Mouse (Mus musculus): ENCODE measurements around the gene A130010J15Rik. TPM values are rescaled to one million over a fixed set of nuclear protein-coding genes. Genes with fewer than 3 reads are reported as not detected.
A peak's percentile ranks its signal among the peaks of the same experiment; 100 is the strongest.

The A130010J15Rik gene
- total RNA-seq, 1 experiment from 2014 or later = 15.4 TPM

DNA sequence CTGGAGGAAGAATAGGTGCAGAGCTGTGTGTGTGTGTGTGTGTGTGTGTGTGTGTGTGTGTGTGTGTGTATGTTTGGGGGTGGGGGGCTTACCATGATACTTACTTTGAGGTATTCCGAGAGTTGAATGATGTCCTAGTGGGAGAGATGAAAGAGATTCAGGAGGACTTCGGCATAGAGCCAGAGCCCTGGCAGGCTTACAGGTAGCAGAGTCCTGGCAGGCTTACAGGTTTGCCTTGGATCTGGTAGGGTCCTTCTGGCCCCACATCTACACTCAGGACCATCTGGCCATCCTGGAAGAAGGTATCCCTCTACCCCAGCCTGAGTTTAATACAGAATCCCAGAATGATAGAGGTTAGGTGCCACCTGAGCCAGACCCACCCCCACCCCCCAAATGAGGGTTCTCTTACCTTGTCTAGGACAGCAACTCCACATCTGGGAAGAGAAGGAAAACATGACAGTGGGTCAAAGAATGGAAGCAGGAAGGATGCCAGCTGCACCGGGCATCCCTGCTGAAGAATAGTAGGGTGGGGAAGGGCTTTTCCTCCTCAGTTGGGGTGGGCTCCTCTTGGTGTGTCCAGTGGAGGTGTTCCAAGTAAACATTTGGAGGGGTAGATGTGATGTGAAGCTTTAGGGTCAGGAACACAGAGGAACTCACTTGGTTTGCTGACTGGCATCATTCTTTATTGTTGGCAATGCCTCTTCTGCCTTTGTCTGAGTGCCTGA lies 26.7 kb downstream of the A130010J15Rik start:
- ATAC-seq (replicated peaks; ENCODE audit: insufficient number of reproducible peaks, low FRiP score, low TSS enrichment, poor library complexity, severe bottlenecking) = no peak

DNA sequence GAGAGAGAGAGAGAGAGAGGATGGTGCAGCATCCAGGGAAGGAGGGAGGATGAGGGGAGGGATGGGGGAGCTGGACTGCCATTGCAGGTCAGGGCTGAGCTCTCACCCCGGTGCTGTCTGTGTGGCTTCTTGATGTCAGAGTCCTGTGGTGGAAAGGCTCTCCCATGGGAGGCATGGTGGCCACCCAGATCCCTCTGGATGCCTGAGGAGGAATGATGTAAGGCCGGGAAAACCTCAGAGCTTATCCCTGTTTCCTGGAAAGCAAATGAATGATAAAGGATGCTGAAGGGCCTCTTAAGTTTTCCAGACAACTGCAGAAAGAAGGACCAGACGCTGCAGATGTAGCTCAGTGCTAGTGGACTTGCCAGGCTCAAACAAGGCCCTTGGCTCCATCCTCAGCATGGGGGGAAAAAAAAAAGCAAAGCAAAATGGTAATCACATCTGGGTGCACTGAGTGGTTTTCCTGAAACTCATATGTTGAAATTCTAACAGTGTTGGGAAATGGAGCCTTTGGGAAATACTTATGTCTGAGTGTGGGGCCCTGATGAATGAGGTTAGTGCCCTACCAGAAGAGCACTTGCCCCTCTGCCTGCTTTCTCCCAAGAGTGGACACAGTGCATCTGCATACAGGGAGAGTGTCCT lies 27.4 kb downstream of the A130010J15Rik start:
- no peak for ATAC-seq (replicated peaks; ENCODE audit: insufficient number of reproducible peaks, low FRiP score, low TSS enrichment, poor library complexity, severe bottlenecking)

- no peak for ATAC-seq (replicated peaks; ENCODE audit: insufficient number of reproducible peaks, low FRiP score, low TSS enrichment, poor library complexity, severe bottlenecking)
Measured at GRCm38 (mm10) chr1:193197494-193198205, 29.8 kb downstream of the A130010J15Rik start.

DNA sequence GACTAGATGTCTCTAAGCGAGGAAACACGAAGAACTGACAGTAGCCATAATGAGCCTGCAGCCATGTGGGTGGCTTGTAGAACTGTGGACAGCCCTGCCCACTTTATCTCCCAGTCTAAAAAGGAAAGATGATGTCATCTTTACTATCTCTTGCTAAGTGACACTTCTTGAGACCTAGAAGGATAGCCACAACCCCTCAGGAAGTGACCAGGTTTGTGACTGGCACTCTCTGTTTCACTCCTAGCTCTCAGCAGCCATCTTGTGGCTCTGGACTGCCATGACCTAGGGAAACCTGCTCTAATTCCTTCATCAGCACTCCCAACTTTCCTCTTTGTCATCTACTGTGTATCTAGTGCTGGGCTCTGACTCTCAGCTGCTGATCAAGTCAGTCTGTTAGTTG lies 30.5 kb downstream of the A130010J15Rik start:
- 0 out of 2 replicates have a peak, but pooled peaks have one; percentile 6 for ATAC-seq (replicated peaks; ENCODE audit: insufficient number of reproducible peaks, low FRiP score, low TSS enrichment, poor library complexity, severe bottlenecking)

DNA sequence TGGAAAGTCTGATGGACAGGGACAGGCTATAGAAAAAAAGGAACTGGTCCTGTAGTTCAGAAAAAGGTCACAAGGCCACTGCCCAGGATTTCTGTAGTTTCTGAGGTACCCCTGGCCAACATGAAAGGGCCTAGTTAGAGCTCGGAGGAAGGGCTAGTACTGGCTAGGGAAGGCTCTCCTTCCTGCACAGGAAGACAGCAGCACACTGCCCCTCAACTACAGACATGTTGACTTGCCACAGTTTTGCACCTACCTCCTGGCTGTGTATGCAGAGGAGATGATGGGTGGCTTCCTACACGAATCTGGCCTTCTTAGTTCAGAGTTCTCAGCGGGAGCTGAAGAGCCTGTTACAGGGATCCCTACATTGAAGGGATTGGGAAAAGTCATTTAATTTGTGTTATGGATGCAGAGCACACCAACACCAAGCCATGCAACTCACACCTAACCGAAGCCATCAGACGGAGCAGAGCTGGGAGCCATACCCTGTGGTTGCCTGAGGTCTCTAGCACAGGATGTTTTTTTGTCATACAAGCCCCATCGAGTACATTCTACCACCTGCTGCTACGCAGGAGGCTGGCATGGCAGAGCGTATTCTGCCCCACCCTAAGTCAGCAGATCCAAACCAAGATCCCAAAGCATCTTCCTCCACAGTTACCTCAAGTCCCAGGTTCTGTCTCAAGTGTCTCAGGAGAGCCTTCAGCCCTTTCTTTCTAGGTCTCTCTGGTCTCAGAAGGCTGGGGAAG lies 33.0 kb downstream of the A130010J15Rik start:
- peak; percentile 24 for ATAC-seq (replicated peaks; ENCODE audit: insufficient number of reproducible peaks, low FRiP score, low TSS enrichment, poor library complexity, severe bottlenecking)

DNA sequence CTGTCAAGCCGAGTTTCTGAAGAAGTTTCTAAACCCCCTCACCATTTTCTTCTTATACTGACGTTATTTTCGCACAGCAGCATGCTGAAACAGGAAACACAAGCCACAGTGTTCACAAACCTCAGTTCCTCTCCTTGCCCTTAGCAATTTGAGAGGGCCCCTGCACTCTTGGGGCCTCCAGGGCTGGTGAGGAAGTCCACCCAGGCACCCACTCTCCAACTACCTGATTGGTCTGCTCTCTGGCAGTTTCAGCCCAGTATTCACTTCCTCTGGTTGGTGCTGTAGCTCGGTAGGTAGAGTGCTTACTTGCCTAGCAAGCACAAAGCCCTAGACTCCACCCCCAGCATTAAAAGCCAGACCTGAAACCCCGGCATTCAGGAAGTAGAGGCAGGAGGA lies 33.5 kb downstream of the A130010J15Rik start, which contains the start of gene Traf3ip3:
Traf3ip3 (minus strand) TSS at position 321 of the 396 bp plus-strand sequence.
- ATAC-seq (replicated peaks; ENCODE audit: insufficient number of reproducible peaks, low FRiP score, low TSS enrichment, poor library complexity, severe bottlenecking) = peak; percentile 91

- ATAC-seq (replicated peaks; ENCODE audit: insufficient number of reproducible peaks, low FRiP score, low TSS enrichment, poor library complexity, severe bottlenecking) = no peak
Measured at GRCm38 (mm10) chr1:193203821-193204220, 36.0 kb downstream of the A130010J15Rik start.

GRCm38 (mm10) chr1:193205431-193205830 lies 37.6 kb downstream of the A130010J15Rik start:
- ATAC-seq (replicated peaks; ENCODE audit: insufficient number of reproducible peaks, low FRiP score, low TSS enrichment, poor library complexity, severe bottlenecking) = no peak

GRCm38 (mm10) chr1:193207503-193207902 lies 39.7 kb downstream of the A130010J15Rik start, which contains the start of gene Lamb3:
TSS of gene Lamb3 (plus strand) at chr1:193207699.
- ATAC-seq (replicated peaks; ENCODE audit: insufficient number of reproducible peaks, low FRiP score, low TSS enrichment, poor library complexity, severe bottlenecking) = no peak

DNA sequence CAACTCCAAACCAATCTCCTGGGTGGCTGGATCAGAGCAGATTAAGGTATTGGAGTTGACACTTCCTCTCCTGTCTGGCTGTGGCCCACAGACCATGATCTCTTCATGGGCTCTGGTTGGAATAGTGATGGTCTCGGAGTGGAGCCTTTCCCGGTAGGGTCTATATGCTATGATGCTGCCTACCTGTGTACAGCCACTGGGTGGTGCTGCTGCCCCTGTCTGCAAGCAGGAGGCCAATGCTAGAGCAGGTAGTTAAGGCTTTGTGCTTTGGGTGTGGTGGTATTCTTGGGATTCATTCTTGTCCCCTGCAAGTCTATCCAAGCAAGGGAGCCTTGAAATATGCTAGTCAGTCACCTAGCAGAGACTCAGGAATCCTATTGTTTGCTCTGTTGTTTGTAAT lies 40.3 kb downstream of the A130010J15Rik start:
- ATAC-seq (replicated peaks; ENCODE audit: insufficient number of reproducible peaks, low FRiP score, low TSS enrichment, poor library complexity, severe bottlenecking) = peak; percentile 80

GRCm38 (mm10) chr1:193211371-193211770 lies 43.5 kb downstream of the A130010J15Rik start:
- ATAC-seq (replicated peaks; ENCODE audit: insufficient number of reproducible peaks, low FRiP score, low TSS enrichment, poor library complexity, severe bottlenecking) = no peak

DNA sequence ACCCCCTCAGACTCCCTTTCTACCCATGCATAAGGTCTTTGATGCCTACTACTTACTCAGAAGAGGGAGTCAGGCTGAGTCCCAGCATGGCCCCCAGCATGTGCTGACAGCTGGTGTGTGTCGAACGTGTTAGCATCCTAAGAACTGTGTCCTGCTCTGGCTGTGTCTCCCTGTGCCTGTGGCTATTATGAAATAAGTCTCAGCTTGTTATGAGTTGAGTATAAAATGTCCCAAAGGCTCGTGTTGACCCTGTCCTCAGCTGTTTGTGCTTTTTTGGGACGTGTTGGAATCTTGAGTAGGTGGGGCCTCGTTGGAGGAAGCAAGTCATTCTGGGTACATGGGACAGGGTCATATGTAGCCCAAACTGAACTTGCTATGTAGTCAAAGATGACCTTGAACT lies 46.2 kb downstream of the A130010J15Rik start:
- no peak for ATAC-seq (replicated peaks; ENCODE audit: insufficient number of reproducible peaks, low FRiP score, low TSS enrichment, poor library complexity, severe bottlenecking)

DNA sequence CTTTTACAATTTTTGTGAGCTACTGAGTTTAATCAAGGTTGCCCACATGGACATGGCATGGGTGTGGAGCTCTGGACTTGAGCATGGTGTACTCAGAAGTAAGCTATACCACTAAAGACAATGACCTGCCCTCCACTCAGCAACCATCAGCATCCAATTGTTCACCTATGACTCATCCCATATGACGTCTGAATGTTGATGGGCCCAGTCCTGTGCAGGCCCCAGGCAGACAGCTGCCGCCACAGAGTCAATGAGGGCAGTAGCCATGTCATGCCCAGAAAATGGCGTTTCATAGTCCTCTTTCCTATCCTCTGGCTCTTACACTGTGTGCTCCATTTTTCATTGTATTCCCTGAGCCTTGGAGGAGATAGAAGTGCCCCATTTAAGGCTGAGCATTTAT lies 48.2 kb downstream of the A130010J15Rik start:
- no peak for ATAC-seq (replicated peaks; ENCODE audit: insufficient number of reproducible peaks, low FRiP score, low TSS enrichment, poor library complexity, severe bottlenecking)

DNA sequence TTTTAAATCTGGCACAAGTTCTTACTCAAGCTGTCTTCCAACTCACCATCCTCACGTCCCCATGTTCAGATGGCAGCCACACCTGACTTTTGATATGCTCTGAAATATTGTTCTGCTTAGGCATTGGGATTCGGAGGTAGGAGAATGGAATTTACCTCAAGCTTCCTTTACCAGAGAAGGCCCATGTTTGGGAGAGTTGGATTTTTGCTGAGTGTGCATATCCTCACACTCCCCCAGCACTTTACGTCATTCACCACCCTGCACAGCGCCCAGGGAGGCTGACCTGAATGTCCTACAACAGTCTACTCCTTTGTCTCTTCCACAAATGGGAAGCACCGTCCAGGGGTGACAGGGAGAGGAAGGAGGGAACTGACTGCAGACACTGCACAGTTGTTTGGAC lies 52.6 kb downstream of the A130010J15Rik start:
- ATAC-seq (replicated peaks; ENCODE audit: insufficient number of reproducible peaks, low FRiP score, low TSS enrichment, poor library complexity, severe bottlenecking) = no peak

DNA sequence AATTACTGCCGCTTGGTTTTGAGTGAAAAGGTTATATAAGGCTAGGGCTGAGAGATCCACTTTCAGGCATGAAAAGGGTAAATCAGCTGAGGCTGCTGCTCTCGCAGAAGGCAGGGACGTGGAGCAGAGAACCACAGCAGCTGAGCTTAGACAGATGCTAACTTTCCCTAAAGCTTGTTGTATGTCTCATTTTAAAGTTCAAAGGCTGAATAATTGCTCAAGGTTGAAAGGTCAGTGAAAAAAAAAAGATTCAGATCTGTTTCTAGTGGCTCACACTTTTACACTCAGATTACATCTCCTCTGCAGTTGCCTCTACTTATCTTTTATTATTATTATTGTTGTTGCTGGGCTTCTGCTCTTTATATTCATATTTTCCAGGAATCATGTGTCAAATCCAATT lies 57.7 kb downstream of the A130010J15Rik start:
- no peak for ATAC-seq (replicated peaks; ENCODE audit: insufficient number of reproducible peaks, low FRiP score, low TSS enrichment, poor library complexity, severe bottlenecking)

DNA sequence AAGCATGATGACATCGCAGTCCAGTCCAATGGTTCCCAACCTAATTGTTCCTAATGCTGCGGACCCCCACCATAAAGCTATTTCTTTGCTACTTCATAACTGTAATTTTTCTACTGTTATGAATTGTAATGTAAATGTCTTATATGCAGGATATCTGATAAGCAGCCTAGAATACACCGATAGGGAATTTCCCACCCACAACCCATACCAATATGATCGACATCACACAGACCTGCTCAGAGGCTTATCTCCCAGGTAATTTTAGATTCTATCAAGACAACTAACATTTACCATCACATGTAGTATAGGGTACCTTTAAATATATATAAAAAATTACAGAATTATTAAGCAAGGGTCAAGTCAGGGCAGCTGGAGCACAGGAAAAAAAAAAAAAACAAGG lies 58.3 kb downstream of the A130010J15Rik start:
- ATAC-seq (replicated peaks; ENCODE audit: insufficient number of reproducible peaks, low FRiP score, low TSS enrichment, poor library complexity, severe bottlenecking) = no peak

DNA sequence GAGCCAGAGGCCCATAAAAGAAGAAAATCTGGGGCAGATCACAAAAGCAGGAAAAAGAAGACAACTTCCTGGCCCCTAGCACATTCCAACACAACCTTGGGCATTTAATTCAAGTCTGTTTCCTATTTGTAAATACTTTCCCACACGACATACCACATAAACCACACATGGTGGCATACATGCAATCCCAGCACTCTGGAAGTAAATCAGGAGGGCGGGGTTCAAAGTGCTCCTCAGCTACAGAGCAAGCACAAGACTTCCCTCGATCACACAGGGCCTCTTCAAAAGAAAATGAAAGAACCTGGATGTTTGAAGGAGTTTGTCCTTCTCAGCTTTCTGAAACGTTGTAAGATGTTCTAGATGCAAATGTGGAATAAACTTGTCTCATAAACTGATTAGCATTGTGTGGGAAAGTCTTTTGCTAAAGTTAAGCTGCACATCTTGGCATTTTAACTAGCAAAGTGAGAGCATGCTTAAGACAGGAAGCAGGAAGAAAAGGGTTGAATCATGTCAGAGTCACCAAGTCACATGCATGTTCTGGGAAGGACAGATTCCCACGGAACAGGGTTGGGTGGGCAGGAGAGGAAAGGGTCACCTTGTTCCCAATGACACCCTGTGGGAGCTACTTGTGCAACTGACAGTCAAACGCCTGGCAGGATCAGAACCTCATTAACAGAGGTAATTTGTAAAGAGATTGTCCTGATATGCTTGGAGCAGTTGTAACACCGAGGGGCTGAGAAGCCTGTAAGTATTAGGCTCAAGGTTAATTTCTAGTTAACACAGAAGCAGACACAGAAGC lies 59.1 kb downstream of the A130010J15Rik start:
- no peak for ATAC-seq (replicated peaks; ENCODE audit: insufficient number of reproducible peaks, low FRiP score, low TSS enrichment, poor library complexity, severe bottlenecking)

Measured in monocyte, adult 5-6 weeks (primary cell).